Mouse (Mus musculus) embryonic fibroblast, embryonic 13.5 days (primary cell): ENCODE data around the gene Hdac6.

Experiments
- CTCF ChIP-seq: IDR thresholded peaks from 2 replicates; pipeline ENCODE4 v1.5.1; 2011; ENCODE audit warnings: mild to moderate bottlenecking, control low read depth, low read length, moderate library complexity, borderline replicate concordance; ENCODE audit not compliant: insufficient read depth
- POLR2A ChIP-seq: IDR thresholded peaks from 2 replicates; pipeline ENCODE4 v1.6.1; 2011; ENCODE audit warnings: low read depth, mild to moderate bottlenecking, control low read depth, low read length, moderate library complexity

- TF ChIP-seq CTCF (no peak), POLR2A (peak; percentile 53)
These were observed 48.5 kb downstream of the Hdac6 start, which contains the start of the genes Pqbp1 and Timm17b for GRCm38 (mm10) chrX:7898880-7899874.
